Mouse (Mus musculus): ENCODE measurements around the gene Fam83g.

Fam83g gene

GRCm38 (mm10) chr11:61720636-61721035, 36.7 kb downstream of the Fam83g start, which contains the start of gene Slc5a10:
Gene Slc5a10, minus strand, starts transcription at chr11:61720826.
- DNase-seq, result no peak

GRCm38 (mm10) chr11:61722077-61722476, 38.2 kb downstream of the Fam83g start:
- no peak for DNase-seq

- DNase-seq, result peak; percentile 35
Observed at GRCm38 (mm10) chr11:61728037-61728436, 44.1 kb downstream of the Fam83g start.

GRCm38 (mm10) chr11:61732672-61733071, 48.8 kb downstream of the Fam83g start:
- no peak for DNase-seq

- DNase-seq, result no peak
Observed at GRCm38 (mm10) chr11:61737290-61737689, 53.4 kb downstream of the Fam83g start.

GRCm38 (mm10) chr11:61740500-61740899, 56.6 kb downstream of the Fam83g start:
- DNase-seq, result no peak

- DNase-seq, result no peak
Observed at GRCm38 (mm10) chr11:61743768-61744167, 59.9 kb downstream of the Fam83g start.

- DNase-seq, result no peak
Observed at GRCm38 (mm10) chr11:61744460-61744859, 60.6 kb downstream of the Fam83g start.

- no peak for DNase-seq
Observed at GRCm38 (mm10) chr11:61745781-61746180, 61.9 kb downstream of the Fam83g start.

- no peak for DNase-seq
Observed at GRCm38 (mm10) chr11:61747161-61747560, 63.3 kb downstream of the Fam83g start.

GRCm38 (mm10) chr11:61751612-61752011, 67.7 kb downstream of the Fam83g start:
- peak; percentile 38 for DNase-seq

GRCm38 (mm10) chr11:61757151-61757550, 73.3 kb downstream of the Fam83g start:
- DNase-seq, result no peak
